Mouse (Mus musculus) stomach, embryonic 16.5 days (tissue): ENCODE results near the gene Sh3bgrl. TPM values are rescaled to one million over a fixed set of nuclear protein-coding genes. Genes with fewer than 3 reads are reported as not detected.
"Not testable (repeated sequence)": the region's sequence is repeated elsewhere in the genome, so short reads cannot be mapped to it uniquely, and the experiment has no call there.

Source experiments
- ATAC-seq: fragments of 200-750 bp; cut with Nextera tagmentation; 2 replicates; pipeline ENCODE4 v1.8.0; 2017; ENCODE audit warnings: moderate number of reproducible peaks, moderate TSS enrichment; ENCODE audit not compliant: insufficient read depth, low FRiP score
- H3K27ac ChIP-seq: fragments of 300-500 bp; sonication (generic); 2 replicates; pipeline ENCODE4 v1.5.1; 2014; ENCODE audit warnings: low read length
- H3K27me3 ChIP-seq: fragments of 300-500 bp; sonication (generic); 2 replicates; pipeline ENCODE4 v1.6.1; 2014; ENCODE audit warnings: low read length, control low read depth, mixed read lengths; ENCODE audit not compliant: control insufficient read depth, insufficient read depth
- H3K36me3 ChIP-seq: fragments of 300-500 bp; sonication (generic); 2 replicates; pipeline ENCODE4 v1.6.1; 2014; ENCODE audit warnings: low read length; ENCODE audit not compliant: control insufficient read depth, insufficient read depth
- H3K4me1 ChIP-seq: fragments of 300-500 bp; sonication (generic); 2 replicates; pipeline ENCODE4 v1.6.1; 2014; ENCODE audit warnings: low read length, control low read depth, mixed read lengths; ENCODE audit not compliant: control insufficient read depth, insufficient read depth
- H3K4me2 ChIP-seq: fragments of 300-500 bp; sonication (generic); 2 replicates; pipeline ENCODE4 v1.6.1; 2014; ENCODE audit warnings: low read depth, low read length, mixed read lengths
- H3K4me3 ChIP-seq: fragments of 300-500 bp; sonication (generic); replicated peaks from 2 replicates; pipeline ENCODE4 v1.5.1; 2014; ENCODE audit warnings: mild to moderate bottlenecking, low read length
- H3K9ac ChIP-seq: fragments of 300-500 bp; sonication (generic); 2 replicates; pipeline ENCODE4 v1.6.1; 2014; ENCODE audit warnings: low read length
- H3K9me3 ChIP-seq: fragments of 300-500 bp; sonication (generic); replicated peaks from 2 replicates; pipeline ENCODE4 v1.6.1; 2016; ENCODE audit warnings: low read length, control low read depth; ENCODE audit not compliant: control insufficient read depth
- WGBS: fragments of 180-500 bp; shearing (Covaris S2); extraction: QIAGEN DNeasy Blood & Tissue Kit; methylation state at CpG from one replicate; pipeline ENCODE4 v1.1.7; 2014; 5-methylcytosine and 5-hydroxymethylcytosine counted together
- polyA plus RNA-seq: library from polyadenylated mRNA; unstranded; fragments of >200 nt; fragmentation: Nextera tagmentation; extraction: Ambion mirVana; gene quantifications from 2 replicates; pipeline ENCODE4 v1.2.1, GENCODE M21; 2015

Sh3bgrl gene
- 124 and 141 TPM in 2 replicates for polyA plus RNA-seq

- H3K4me1 ChIP-seq = no peaks in the 10 kb centered on the region; the same call in 1 of the 2 replicates
- peak within 1 kb of the TSS; percentile 51 for H3K4me2 ChIP-seq
- WGBS = 12% methylated on average over 26 of the region's 26 CpGs
- no peaks in the 10 kb centered on the region for H3K36me3 ChIP-seq
- H3K27me3 ChIP-seq = no peaks in the 10 kb centered on the region
- H3K4me3 ChIP-seq = peak within 1 kb of the TSS; percentile 61
- no peaks in the 10 kb centered on the region for H3K9me3 ChIP-seq
- peak within 1 kb of the TSS; percentile 72 for H3K9ac ChIP-seq
- ATAC-seq = peak; percentile 97
- H3K27ac ChIP-seq = peak within 1 kb of the TSS; percentile 89
Measured at GRCm38 (mm10) chrX:109095245-109096242, at the start of gene Sh3bgrl. TSS of gene Sh3bgrl (plus strand) at chrX:109095365.

- no peak overlapping the region for H3K9ac ChIP-seq
- no peaks in the 10 kb centered on the region for H3K9me3 ChIP-seq
- H3K27me3 ChIP-seq = no peaks in the 10 kb centered on the region
- H3K27ac ChIP-seq = no peak overlapping the region
- H3K4me3 ChIP-seq = no peak overlapping the region
- ATAC-seq = no peak
- no peak overlapping the region for H3K4me2 ChIP-seq
- H3K36me3 ChIP-seq = no peaks in the 10 kb centered on the region
- no peaks in the 10 kb centered on the region for H3K4me1 ChIP-seq
- 81% methylated on average over 1 of the region's 1 CpGs for WGBS
Measured at GRCm38 (mm10) chrX:109047773-109048172, 47.4 kb upstream of the Sh3bgrl start.

DNA sequence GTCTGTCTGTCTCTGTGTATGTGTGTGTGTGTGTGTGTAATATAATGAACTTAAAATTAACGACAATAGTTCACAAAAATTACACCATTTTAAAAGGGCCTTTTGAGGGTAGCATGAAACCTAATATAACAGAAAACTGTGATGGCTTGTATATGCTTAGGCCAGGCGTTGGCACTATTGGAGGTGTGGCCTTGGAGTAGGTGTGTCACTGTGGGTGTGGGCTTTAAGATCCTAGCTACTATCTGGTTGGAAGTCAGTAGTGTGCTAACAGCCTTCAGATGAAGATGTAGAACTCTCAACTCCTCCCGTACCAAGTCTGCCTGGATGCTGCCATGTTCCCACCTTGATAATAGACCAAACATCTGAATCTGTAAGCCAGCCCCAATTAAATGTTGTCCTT, 23.4 kb upstream of the Sh3bgrl start:
- no peak for ATAC-seq
- no peaks in the 10 kb centered on the region for H3K4me1 ChIP-seq
- H3K9ac ChIP-seq = no peak overlapping the region
- H3K9me3 ChIP-seq = no peaks in the 10 kb centered on the region
- WGBS = 77% methylated on average over 3 of the region's 3 CpGs
- no peaks in the 10 kb centered on the region for H3K36me3 ChIP-seq
- no peak overlapping the region for H3K4me2 ChIP-seq
- H3K27me3 ChIP-seq = no peaks in the 10 kb centered on the region
- H3K4me3 ChIP-seq = no peak overlapping the region
- no peak overlapping the region for H3K27ac ChIP-seq

DNA sequence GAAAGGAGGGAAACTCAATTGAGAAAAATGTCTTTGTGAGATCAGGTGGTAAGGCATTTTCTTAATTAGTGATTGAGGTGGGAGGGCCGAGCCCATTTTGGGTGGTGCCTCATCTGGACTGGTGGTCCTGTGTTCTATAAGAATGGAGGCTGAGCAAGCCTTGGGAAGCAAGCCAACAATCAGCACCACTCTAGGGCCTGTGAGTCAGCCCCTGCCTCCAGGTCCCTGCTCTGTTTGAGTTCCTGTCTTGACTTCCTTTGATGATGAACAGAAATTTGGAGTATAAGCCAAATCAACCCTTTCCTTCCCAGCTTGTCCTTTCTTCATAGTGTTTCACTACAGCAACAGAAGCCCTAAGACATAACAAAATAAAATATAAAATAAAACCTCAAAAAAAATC, 19.4 kb upstream of the Sh3bgrl start:
- Histone ChIP-seq H3K4me2 (no peak overlapping the region), H3K27ac (no peak overlapping the region), H3K27me3 (no peaks in the 10 kb centered on the region), H3K9ac (no peak overlapping the region), H3K4me1 (no peaks in the 10 kb centered on the region), H3K36me3 (no peaks in the 10 kb centered on the region), H3K9me3 (no peaks in the 10 kb centered on the region), H3K4me3 (no peak overlapping the region)
- ATAC-seq = no peak
- WGBS = 67% methylated on average over 1 of the region's 1 CpGs

DNA sequence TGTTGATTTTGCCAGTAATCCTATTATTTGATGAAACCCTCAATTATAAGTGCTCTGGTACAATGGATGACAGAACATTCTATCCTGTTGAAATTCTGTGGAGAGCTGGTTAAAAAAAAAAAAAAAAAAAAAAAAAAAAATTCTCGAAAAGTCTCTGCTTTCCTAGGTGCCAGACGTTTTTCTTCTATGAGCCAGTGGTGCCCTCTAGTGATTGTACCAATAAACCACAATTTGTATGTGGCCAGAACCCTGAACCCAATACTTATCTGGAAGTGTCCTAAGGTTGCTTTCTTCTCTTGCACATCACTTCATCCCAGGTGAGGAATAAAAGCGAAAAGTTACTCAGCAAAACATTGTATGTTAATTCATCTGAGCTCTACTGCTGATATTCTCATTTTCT, 18.8 kb upstream of the Sh3bgrl start:
- no peak overlapping the region for H3K9ac ChIP-seq
- H3K9me3 ChIP-seq = no peaks in the 10 kb centered on the region
- H3K27me3 ChIP-seq = no peaks in the 10 kb centered on the region
- 27% methylated on average over 3 of the region's 3 CpGs for WGBS
- H3K27ac ChIP-seq = no peak overlapping the region
- no peak overlapping the region for H3K4me3 ChIP-seq
- ATAC-seq = no peak
- no peak overlapping the region for H3K4me2 ChIP-seq
- no peaks in the 10 kb centered on the region for H3K4me1 ChIP-seq
- H3K36me3 ChIP-seq = no peaks in the 10 kb centered on the region

DNA sequence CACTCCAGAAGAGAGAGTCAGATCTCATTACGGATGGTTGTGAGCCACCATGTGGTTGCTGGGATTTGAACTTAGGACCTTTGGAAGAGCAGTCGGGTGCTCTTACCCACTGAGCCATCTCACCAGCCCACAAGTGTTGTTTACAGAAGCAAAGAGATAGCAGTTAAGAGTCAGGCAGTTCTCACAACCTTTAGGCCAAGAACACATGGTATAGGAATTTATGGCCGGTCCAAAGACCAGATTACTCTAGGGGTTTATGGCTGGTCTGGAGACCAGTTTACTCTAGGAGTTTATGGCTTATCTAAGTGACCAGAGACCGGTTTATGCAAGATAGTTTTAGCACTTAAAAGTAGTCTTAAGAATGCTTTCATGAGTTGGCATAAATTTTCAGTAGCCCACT, 15.8 kb upstream of the Sh3bgrl start:
- H3K9ac ChIP-seq, ATAC-seq, H3K27me3 ChIP-seq, H3K4me3 ChIP-seq, H3K4me2 ChIP-seq, H3K36me3 ChIP-seq, H3K9me3 ChIP-seq, H3K4me1 ChIP-seq, H3K27ac ChIP-seq: not testable (repeated sequence)
- 67% methylated on average over 3 of the region's 4 CpGs for WGBS

GRCm38 (mm10) chrX:109087073-109087472, 8.1 kb upstream of the Sh3bgrl start:
- H3K4me2 ChIP-seq = no peak overlapping the region
- H3K27me3 ChIP-seq = no peaks in the 10 kb centered on the region
- H3K4me1 ChIP-seq = no peaks in the 10 kb centered on the region
- H3K9ac ChIP-seq = no peak overlapping the region
- no peak overlapping the region for H3K27ac ChIP-seq
- no peaks in the 10 kb centered on the region for H3K36me3 ChIP-seq
- H3K9me3 ChIP-seq = no peaks in the 10 kb centered on the region
- no peak overlapping the region for H3K4me3 ChIP-seq
- ATAC-seq = no peak

- no peak for ATAC-seq
- Histone ChIP-seq H3K4me2 (peak overlapping the region; percentile 40), H3K27me3 (no peaks in the 10 kb centered on the region), H3K36me3 (no peaks in the 10 kb centered on the region), H3K4me3 (peak overlapping the region; percentile 61), H3K9me3 (no peaks in the 10 kb centered on the region), H3K4me1 (no peaks in the 10 kb centered on the region; the same call in 1 of the 2 replicates), H3K9ac (0 out of 2 replicates have a peak overlapping the region, but pooled peaks have one; percentile 43), H3K27ac (peak overlapping the region; percentile 36)
- 16% methylated on average over 4 of the region's 4 CpGs for WGBS
Measured at GRCm38 (mm10) chrX:109094800-109095199, 365 bp upstream of the Sh3bgrl start.

DNA sequence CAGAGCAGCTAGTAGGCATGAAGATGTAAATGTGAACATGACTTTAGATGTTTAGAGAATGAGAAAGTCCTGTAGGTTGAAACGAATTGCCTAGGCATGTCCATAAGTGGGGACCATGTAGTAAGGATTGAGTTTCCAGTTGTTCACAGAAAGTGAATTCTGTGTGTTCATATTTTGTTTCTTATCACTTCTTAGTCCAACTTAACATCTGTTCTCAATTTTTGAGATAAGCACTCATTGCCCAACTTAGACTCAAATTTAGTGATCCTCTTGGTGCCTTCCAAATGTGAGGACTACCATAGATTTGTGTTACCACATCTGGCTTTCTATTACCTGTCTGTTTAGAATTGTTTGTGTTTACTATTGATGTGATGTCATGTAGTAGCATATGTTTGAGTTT, 3.3 kb downstream of the Sh3bgrl start:
- Histone ChIP-seq H3K4me2 (no peak overlapping the region), H3K9ac (no peak overlapping the region), H3K9me3 (no peaks in the 10 kb centered on the region), H3K27me3 (no peaks in the 10 kb centered on the region), H3K36me3 (no peaks in the 10 kb centered on the region), H3K4me3 (no peak overlapping the region), H3K4me1 (no peaks in the 10 kb centered on the region; the same call in 1 of the 2 replicates), H3K27ac (no peak overlapping the region)
- ATAC-seq = no peak
- 80% methylated on average over 1 of the region's 1 CpGs for whole genome bisulfite sequencing
